Mouse (Mus musculus) c-Kit-negative CD71-positive TER-119-positive erythroid progenitor cells, embryonic 14.5 days (primary cell): Measurements from ENCODE around the gene St7l.
"Not testable (repeated sequence)": the region's sequence is repeated elsewhere in the genome, so short reads cannot be mapped to it uniquely, and the experiment has no call there.

Experiments used
- DNase-seq: peaks from one replicate; pipeline ENCODE4 v3.0.0-alpha.2; 2013; ENCODE audit warnings: low read depth, low spot score

St7l gene

DNA sequence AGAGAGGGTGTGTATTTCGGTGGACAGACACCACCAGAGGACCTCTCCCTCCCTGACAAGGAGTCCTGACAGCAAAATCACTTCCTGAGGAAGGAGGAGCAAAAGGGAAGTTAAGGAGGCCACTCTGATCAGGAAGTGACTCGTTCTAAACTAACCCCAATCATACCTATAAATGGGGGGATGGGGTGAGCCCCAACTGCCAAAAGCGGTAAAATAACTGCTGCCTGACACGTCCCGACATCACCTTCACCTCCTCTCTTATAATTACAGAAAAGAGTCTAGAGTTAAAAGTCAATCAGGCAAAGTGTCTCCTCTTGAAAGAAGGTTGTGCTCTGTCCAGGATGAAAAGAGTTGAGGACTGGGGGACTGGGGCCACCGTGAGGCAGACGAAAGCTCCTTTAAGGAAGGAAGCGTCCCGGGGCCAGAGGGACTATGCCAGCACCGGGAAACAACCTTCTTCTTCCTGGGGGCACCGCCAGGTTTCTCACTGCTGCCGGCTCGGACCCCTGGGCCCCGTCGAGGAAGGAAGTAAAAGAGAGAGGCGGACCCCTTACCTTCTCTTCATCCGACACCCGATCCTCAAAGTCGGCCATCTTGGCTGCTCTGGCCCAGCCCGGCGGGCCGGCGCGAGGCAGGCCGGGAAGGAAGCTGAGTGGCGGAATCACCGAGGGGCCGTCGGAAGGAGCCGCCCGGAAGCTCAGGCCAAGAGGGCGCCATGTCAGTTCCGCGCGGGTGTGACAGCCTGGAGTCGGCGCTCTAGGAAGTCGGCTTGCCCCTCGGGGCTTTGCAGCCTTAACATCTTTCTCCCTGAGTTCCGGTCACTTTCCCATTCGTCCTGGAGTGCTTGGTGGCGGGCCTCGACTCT, at the start of gene St7l, which contains the start of gene Capza1:
TSS of gene St7l (plus strand) at position 220 of the 865 bp plus-strand sequence.
TSS of gene Capza1 (minus strand) at position 720 of the 865 bp plus-strand sequence.
- peak; percentile 72 for DNase-seq

DNA sequence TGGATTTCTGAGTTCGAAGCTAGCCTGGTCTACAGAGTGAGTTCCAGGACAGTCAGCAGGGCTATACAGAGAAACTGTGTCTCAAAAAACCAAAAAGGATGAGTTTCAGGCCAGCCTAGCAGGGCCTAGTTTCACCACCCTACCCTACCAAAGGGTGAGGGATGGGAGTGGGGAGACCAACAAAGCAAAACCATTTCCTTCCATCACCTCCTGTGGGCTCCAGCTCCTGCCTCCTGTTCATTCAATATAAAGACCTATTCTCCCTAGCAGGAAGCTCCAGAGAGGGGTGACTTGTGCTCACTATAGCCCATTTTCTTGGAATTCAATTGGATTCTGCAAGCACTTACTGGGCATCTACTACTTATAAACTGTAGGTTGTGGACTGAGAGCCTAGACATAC, 49.1 kb upstream of the St7l start:
- no peak for DNase-seq

DNA sequence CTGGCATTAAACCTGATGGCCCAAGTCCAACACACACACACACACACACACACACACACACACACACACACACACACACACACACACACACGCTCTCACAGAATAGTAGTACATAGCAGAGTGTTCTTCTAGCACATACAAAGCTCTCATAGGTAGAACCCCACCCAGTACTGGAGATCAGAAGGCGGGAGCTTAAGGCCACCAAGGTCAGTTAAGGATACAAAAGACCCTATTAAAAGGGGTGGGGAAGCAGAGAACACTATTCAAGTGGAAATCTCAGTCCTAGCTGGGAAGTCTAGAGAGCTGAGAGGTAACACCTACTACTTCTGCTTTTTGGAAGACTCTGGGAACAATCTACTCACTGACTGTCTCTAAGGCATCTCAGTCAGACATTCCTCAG, 48.5 kb upstream of the St7l start:
- DNase-seq: no peak

DNA sequence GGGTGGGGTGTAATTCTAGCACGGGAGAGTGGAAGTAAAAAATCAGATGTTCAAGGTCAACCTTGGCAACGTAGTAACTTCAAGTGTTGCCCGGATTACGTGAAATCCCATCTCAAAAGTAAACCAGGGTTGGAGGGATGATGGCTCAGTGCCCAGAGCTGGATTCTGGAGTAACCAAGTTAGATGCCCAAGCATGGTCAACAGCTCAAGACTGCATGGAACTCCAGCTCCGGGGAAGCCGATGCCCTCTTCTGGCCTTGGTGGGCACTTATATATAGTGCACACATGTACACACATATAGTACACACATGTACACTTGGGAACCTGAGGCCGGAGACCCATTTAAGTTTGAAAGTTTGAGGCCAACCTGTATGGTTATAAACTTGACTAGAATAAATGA, 47.7 kb upstream of the St7l start:
- no peak for DNase-seq

DNA sequence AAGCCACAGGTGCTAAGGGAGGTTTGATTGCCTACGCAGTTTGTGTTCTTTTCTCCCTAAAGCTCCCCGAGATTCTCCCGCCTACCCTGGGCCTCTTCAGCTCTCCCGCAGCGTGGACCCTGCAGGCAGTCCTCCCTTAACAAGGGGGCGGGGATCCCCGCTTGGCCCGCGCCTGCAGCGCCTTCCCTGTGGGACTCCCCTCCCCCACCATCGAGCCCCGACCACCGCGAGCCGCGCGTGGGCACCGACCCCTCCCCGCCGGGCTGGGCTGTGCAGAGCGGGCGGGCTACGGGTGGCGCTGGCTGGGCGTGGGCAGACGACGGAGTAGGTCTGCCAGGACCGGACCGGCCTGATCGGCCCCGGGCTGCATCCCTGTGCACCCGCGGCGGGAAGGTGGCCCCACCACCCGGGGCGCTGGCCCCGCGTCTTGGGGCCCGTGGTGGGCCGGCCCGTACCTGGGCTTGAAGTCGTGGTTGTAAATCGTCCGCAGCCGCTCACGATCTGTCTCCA, 46.3 kb upstream of the St7l start:
- DNase-seq: no peak

DNA sequence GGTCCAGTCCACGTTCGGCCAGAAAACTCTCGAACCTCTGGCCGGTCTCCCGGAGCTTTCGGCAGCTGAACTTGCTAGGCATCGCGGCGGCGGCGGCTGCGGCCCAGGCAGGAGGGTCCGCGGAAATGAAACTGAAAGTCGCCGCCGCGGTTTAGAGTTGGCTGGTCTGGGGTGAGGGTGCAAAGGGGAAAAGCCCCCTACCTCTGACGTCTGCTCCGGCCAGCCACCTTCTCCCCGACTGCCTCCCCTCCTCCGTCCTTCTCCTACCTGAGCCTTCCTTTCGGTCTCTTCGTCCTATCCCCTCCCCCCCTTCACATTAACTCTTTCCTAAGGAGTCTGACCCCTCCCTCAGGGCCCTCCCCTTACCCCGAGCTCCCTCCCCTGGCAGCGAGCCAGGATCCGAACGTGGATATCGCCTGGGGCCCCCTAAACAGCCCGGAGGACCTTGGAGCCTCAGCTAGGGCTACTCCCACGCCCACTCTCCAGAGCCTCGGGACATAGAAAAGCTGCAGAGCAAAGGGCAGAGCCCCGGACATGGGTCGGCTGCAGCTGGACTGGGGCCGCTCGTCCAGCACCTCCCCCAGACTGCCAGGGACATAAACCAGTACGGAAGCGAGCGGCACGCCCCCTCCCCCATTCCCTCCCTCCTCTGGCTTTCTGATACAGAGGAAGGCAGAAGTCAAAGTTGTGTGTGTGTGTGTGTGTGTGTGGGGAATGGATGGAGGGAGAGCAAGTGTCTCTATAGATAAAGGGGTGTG, 45.6 kb upstream of the St7l start, which contains the start of gene Mov10:
TSS of gene Mov10 (minus strand) at position 573 of the 758 bp plus-strand sequence.
- DNase-seq: no peak

DNA sequence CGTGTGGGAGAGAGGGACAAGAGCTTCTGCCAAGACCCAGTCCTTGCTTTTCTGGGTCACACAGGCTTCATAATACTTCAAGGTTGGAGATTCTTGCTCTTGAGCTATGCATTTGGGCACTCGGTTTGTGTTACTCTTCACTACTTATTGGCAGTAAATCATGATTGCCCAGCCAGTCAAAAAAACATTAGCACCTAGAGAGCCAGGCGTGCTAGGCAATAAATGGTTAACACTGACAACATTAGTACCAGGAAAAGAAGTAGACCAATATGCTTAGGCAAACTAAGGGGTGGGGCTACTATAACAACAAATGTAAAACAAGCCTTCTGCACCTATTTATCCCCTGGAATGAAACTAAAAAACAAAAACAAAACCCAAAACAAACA, 45.1 kb upstream of the St7l start:
- no peak for DNase-seq

DNA sequence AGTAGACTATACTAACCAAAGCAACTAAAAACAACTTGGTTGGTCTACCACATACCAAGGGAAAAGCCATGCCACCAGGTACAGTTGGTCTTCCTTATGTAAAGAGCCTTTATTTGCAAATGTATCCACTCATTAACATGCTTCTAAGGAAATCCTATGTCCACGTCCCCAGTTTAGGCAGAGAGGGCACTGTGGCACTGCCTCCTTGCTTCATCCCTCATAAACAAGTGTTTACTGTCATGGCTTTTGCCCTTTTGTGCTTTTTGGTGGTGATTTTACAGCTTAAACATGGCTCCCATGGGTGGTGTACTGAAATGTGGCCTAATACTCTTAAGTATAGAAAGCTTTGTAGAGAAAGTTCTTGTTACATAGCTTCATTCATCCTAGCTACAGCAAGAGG, 43.4 kb upstream of the St7l start:
- no peak for DNase-seq

DNA sequence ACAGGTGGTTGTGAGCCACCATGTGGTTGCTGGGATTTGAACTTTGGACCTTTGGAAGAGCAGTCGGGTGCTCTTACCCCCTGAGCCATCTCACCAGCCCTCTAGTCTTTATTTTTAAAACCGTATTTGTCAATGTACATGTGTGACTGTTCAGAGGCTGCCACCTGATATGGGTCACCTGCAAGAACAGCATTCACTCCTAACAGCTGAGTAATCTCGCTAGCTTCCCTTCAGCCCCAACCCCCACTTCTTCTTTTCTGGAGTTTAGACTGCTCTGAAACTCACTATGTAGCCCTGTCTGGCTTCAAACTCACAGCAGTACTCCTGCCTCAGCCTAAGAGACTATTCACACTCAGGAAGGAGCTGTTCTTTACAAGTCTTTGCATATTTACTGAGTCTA, 41.4 kb upstream of the St7l start:
- no peak for DNase-seq

DNA sequence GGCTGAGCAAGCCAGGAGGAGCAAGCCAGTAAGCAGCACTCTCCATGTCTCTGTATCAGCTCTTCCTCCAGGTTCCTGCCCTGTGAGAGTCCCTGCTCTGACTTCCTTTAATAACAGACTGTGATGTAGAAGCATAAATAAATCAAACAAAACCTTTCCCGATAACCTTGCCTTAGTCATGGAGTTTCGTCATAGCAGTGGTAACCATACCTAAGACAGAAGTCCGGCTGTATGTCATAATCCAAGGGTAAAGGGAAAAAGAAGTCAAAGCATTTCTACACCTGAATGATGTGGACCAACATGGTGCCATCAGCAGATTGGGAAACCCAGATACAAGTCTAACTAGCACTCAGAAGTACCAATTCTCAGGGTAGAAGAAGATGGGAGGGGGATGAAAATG, 28.0 kb upstream of the St7l start:
- no peak for DNase-seq

DNA sequence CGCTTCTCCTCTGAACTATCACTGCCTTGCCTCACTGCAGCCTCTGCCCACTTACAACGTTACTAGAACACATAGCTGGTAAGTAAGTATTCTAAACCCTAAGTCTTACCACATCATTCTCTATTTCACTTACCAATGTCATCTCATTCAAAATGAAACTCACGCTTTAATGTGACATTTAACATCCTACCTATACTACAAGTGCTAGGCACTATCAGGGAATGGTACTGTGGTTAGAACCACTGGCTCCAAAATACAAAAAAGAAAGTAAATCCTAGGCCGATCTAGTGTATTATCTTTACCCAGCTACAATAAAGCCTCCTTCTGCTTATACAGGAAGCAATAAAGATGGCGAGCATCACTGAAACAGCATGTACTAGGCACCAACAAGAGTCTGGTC, 22.8 kb upstream of the St7l start:
- no peak for DNase-seq

DNA sequence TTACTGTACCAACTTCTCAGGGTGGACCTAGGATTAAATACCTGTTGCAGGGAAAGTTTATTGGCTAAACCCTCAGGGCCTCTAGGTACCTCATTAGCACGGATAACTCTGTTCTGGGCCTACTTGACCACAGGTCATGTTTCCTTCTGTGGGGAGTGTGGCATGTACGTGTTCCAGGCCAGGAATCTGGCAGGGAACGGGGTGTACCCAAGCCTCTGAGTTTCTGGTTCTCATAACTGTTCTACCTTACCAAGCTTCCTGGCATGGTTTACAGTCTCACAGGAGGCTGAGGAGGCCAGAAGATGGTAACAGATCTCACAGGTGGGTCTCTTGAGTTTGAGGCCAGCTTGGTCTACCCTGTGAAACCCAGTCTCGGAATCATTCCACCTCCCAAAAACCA, 17.2 kb upstream of the St7l start:
- DNase-seq: no peak

DNA sequence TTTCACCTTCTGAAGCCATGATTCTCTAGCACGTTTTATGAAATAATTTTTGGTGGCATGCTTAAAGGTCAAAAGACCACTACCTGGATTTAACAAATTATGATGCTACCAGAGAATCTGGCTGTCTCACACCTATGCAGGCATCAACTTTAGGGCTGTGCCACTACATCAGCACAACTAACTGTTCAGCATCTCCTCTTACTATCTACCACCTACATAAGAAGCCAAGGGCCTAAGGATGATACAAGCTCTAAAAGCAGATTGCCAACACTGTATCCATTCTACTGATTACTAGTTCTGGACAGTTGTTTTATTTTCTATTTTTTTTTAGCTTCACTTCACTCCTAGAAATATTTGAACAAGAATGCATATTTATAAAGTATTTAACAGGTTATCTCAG, 9.3 kb upstream of the St7l start:
- DNase-seq: no peak

DNA sequence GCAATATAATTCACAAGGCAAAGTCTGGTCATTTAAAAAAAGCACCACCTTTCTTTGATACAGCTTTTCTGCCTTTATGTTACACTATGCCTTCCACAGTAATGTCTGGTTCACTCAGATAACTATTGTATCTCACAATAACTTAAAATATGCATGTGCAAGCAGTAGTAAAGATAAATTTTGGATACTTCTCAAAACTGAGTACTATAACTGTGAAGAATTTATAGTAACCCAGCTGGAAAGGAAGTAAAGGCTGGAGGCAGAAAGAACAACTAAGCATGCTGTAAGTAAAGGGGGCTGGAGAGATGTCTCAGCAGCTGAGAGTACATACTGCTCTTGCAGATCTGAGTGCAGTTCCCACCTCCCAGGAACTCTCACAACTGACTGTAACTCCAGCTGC, 8.9 kb upstream of the St7l start:
- DNase-seq: no peak

DNA sequence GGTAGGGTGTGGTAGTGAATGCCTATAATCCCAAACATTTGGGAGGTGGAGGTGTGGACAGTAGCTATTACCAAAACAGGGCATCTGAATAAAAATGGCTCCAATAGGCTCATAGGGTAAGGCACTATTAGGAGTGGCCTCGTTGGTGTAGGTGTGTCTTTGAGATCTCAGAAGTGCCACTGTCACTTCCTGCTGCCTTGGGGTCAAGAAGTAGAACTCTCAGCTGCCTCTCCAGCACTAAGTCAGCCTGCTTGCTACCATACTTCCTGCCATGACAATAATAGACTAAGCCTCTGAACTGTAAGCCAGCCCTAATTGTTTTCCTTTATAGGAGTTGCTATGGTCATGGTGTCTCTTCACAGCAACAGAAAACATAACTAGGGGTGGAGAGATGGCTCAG, 7.7 kb upstream of the St7l start:
- DNase-seq: no peak

DNA sequence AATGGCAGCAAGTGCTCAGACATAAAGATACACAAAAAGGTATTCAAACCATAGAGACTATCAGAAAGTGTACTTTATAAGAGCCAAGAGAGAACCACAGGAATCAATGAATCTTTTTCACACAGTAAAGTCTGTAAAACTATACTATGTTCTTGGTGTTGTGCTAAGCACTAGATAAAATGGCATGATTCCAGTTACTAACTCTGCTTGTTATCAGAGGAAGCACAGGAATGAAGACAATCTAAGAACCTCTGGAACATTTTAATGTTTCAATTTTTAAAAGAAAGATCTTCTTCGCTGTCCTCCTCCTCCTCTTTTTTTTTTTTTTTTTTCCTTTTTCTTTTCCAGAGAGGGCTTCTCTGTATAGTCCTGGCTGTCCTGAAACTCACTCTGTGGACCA, 5.2 kb upstream of the St7l start:
- DNase-seq: no peak

DNA sequence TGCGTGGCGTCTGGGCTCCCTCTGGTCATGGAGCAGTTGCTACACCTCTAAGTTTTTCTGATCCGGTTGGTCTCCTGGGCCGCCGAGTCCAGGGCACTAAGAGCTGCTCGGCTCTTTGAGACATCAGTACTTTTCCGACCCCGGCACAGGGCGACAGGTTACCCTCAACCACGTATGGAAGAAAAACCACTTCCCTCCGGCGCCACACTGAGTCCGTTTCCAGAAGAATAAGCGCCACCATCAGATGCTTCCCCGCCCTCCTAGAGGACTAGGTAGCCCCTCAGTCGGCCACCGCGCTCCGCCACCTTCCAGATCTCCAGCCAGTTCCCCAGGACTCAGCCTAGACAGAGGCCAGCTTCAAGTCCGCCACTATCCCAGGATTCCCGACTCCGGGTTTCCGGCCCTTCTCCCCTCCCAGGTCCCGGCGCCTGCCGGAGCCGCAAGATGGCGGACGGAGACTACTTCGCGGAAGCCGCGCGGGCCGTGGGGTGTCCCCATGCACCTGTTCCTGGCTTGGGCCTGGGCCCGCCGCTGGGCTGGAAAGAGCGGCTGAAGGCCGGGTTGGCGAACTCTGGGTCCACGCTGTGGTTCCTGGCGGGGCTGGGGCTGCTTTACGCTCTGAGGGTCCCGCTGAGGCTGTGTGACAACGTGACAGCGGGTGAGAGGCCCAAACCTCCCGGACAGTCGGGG, 991 bp downstream of the St7l start:
- DNase-seq: peak; percentile 63

DNA sequence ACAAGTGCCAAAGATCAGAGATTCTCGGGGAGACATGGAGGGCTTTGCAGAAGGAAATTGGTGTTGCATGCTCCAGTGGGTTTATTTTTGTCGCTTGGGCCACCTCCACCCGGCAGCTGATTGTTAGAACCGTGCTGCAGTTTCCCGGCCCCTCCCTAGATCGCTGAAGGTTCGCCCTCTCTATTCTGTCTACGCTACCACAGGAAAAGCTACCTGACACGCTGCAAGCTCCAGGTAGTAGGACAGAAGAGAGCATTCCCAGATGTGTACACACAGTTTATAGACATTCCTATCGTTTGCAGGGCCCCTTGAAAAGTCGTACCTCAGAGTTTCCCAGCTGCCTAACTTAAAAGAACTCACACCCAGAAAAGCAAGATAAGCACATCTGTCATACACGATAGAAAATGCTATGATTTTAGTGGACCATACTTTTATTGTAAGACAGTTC, 1.6 kb downstream of the St7l start:
- peak; percentile 48 for DNase-seq

DNA sequence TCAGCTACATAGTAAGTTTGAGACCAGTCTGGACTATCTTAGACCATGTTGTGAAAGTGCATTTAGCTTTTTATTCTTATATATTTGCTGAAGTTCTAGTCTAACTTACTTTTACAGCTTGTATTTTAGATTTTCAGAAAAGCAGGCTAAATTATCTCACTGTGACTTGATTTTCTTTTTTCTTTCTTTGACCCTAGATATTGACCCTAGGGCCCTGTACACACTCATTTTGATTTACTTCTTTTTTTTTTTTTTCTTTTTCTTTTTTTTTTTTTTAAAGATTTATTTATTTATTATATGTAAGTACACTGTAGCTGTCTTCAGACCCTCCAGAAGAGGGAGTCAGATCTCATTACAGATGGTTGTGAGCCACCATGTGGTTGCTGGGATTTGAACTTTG, 2.9 kb downstream of the St7l start:
- DNase-seq: not testable (repeated sequence)

DNA sequence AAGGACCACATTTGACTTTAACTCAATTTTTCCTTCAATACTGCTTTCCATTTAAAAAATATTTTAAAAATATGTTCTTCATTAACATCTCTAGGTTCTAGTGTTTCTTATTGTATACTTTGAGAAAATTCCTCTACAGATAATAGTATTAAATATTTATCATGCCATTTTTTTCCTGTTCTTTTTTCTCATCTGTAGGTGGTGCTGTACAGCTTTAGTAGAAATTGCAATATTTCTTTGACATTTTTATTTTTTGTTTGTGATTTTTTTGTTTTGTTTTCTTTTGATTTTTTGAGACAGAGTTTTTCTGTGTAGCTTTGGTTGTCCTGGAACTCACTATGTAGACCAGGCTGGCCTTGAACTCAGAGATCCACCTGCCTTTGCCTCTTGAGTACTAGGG, 5.8 kb downstream of the St7l start:
- no peak for DNase-seq

DNA sequence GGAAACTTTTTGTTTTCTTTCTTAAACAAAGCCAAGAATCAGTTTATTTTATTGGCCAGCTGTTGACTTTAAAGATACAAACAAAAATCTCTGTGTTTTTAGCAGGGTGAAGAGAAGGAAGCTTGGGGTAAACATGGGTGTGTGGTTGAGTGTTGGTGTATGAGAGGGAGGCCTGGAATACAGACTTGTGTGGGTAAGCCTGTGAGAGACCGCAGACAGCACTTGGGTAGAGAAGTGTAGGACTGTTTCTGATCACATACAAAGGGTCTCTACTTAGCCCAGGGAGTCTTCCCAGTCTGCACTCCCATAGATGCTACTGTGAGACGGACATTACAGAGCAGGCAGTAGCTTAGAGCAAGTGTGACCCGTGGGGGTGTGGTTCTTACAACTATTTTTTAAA, 24.8 kb downstream of the St7l start:
- no peak for DNase-seq

DNA sequence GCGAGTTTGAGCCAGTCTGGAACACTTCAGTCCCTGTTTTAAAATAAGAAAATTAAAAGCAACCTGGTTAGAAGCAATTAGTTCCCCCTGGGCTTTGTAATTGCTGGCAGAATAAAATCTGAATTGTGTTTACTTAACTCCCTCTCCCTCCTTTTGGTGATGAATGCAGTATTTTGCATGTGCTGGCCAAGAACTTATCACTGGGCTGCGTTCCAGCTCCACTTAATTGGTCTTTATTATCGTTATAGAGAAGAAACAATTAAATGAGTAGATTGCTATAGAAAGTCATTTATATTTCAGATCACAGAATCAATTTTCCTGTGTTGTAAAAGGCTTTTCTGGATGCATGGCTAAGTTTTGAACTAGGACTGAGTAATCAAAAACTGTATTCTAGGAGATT, 32.3 kb downstream of the St7l start:
- DNase-seq: no peak
